26 mouse cellular contexts compared by ENCODE assay signal in the genomic region with DNA sequence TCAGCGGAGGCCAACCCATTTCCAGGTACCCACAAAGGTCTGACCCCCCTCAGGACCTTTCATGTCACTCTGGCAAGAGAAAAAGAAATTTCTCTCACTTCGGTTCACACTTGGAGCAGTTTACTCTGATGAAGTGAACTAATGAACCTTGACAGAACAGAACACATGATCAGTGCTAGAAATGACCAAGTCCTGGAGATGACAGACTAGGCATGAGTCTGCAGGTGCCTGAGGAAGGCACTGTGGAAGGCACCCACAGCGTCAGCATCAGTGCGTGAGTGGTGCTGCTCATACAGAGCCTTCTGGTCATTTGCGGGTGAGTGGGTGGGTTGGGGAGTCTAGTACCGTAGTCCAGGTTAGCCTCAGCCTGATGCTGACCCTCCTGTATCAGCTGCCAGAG. TPM values are rescaled to one million over a fixed set of nuclear protein-coding genes. Genes with fewer than 3 reads are reported as not detected.
A peak's percentile ranks its signal among the peaks of the same experiment; 100 is the strongest.
DNase-seq lines count a peak whose midpoint lies in the region; ATAC-seq and TF ChIP-seq lines count a peak whose summit lies in the region.
"Had no signal": no experiment of that assay in that cellular context is flagged by ENCODE, and none has a peak within 500 bp of the region (broad histone marks: within the 10 kb centered on the region; RNA-seq: fewer than 3 reads in every experiment).

No protein-coding gene starts in this region.

- no peak for DNase-seq in heart, adult 2 months
- DNase-seq in heart, adult 8-10 months (ENCODE audit: low spot score) = no peak
- DNase-seq in heart, adult 9 months (ENCODE audit: low spot score in 2 of 2) = no peak
- DNase-seq in heart, postnatal 0 days (ENCODE audit: low spot score) = no peak
- DNase-seq in heart, adult 18-20 months = no peak
- no peak for DNase-seq in layer of hippocampus, adult 2 months (ENCODE audit: low spot score in 2 of 2)
- no peak for DNase-seq in layer of hippocampus, adult 11-12 months (ENCODE audit: low spot score)
- DNase-seq: adrenal gland, adult 2 months; adrenal gland, postnatal 10 days; adrenal gland, postnatal 25 days; B cell, adult 2 months; cerebellum, adult 11 months; cerebellum, adult 18-20 months; cerebellum, adult 8-10 months; cerebellum, adult 9-11 months; cerebellum, postnatal 14 days; cerebellum, postnatal 36 days; embryo, embryonic 11 days had no signal

- H3K4me1 ChIP-seq in heart, adult 2 months (ENCODE audit: control insufficient read depth, insufficient read depth, low read length) = peaks cover 1% of the 10 kb centered on the region; the same call in 1 of the 2 replicates
- H3K4me1 ChIP-seq in heart, embryonic 13.5 days = peaks cover 27% of the 10 kb centered on the region
- peaks cover 20% of the 10 kb centered on the region; the same call in 1 of the 2 replicates for H3K4me1 ChIP-seq in heart, postnatal 0 days (ENCODE audit: control insufficient read depth, insufficient read depth)
- H3K4me1 ChIP-seq: embryonic facial prominence, embryonic 13.5 days; forebrain, embryonic 10.5 days; forebrain, embryonic 12.5 days had no signal

- no peak for TF ChIP-seq CTCF in heart, adult 2 months (IDR thresholded peaks at IDR 0.05)
- TF ChIP-seq CTCF in heart, postnatal 0 days (IDR thresholded peaks at IDR 0.05; ENCODE audit: low read depth) = no peak
- TF ChIP-seq CTCF in layer of hippocampus, adult 2 months (conservative IDR thresholded peaks at IDR 0.05) = no peak

- intact Hi-C loops in heart, adult 2 months (cut with DNase I) = loop anchor here (2.0 kb wide), 1 partner anchor 19 kb away; no protein-coding TSS in a partner anchor

- H3K9me3 ChIP-seq in heart, embryonic 13.5 days = no peaks in the 10 kb centered on the region
- H3K9me3 ChIP-seq in heart, postnatal 0 days (replicated peaks; ENCODE audit: control insufficient read depth, low read length) = no peaks in the 10 kb centered on the region
- H3K9me3 ChIP-seq: embryonic facial prominence, embryonic 13.5 days; embryonic facial prominence, embryonic 15.5 days; forebrain, embryonic 10.5 days; forebrain, embryonic 12.5 days had no signal

- H3K27me3 ChIP-seq in heart, adult 2 months (ENCODE audit: control insufficient read depth, insufficient read depth, low read length) = no peaks in the 10 kb centered on the region
- no peaks in the 10 kb centered on the region for H3K27me3 ChIP-seq in heart, embryonic 13.5 days (replicated peaks)
- no peaks in the 10 kb centered on the region for H3K27me3 ChIP-seq in heart, postnatal 0 days (ENCODE audit: control insufficient read depth, insufficient read depth, low read length)
- H3K27me3 ChIP-seq: embryonic facial prominence, embryonic 13.5 days; embryonic facial prominence, embryonic 15.5 days; forebrain, embryonic 12.5 days had no signal

- no peaks in the 10 kb centered on the region for H3K79me2 ChIP-seq in heart, adult 2 months (replicated peaks; ENCODE audit: control insufficient read depth, insufficient read depth, low read length)

- no peak for TF ChIP-seq EP300 in heart, adult 2 months (IDR thresholded peaks at IDR 0.05; ENCODE audit: insufficient read depth, low read depth, low read length)
- no peak for TF ChIP-seq EP300 in heart, postnatal 0 days (IDR thresholded peaks at IDR 0.05; ENCODE audit: low read depth)

- peak overlapping the region; percentile 86 for H3K27ac ChIP-seq in heart, adult 2 months
- peak overlapping the region; percentile 87 for H3K27ac ChIP-seq in heart, embryonic 13.5 days (replicated peaks)
- H3K27ac ChIP-seq in heart, postnatal 0 days (ENCODE audit: low read depth) = peak overlapping the region; percentile 89; the same call in 1 of the 2 replicates
- H3K27ac ChIP-seq in layer of hippocampus, adult 2 months = peak overlapping the region; percentile 55; the same call in 1 of the 2 replicates
- H3K27ac ChIP-seq: embryonic facial prominence, embryonic 13.5 days; forebrain, embryonic 10.5 days; forebrain, embryonic 12.5 days had no signal

- H3K4me3 ChIP-seq in heart, adult 2 months = no peak overlapping the region
- no peak overlapping the region for H3K4me3 ChIP-seq in heart, embryonic 13.5 days
- H3K4me3 ChIP-seq in heart, postnatal 0 days (ENCODE audit: low read depth, low read length) = no peak overlapping the region
- H3K4me3 ChIP-seq in layer of hippocampus, adult 2 months = no peak overlapping the region
- H3K4me3 ChIP-seq: embryonic facial prominence, embryonic 13.5 days; embryonic facial prominence, embryonic 15.5 days; erythroblast, embryonic 14.5 days; forebrain, embryonic 10.5 days; forebrain, embryonic 12.5 days had no signal

- no peak for ATAC-seq in heart, embryonic 13.5 days (ENCODE audit: extremely low read depth, insufficient number of reproducible peaks, low FRiP score, low TSS enrichment)
- ATAC-seq in heart, postnatal 0 days (ENCODE audit: insufficient read depth, low read depth) = no peak
- ATAC-seq: CD4-positive, CD25-positive, alpha-beta regulatory T cell, adult 4 months; forebrain, embryonic 14.5 days had no signal

- no peak overlapping the region for H3K4me2 ChIP-seq in heart, embryonic 13.5 days
- no peak overlapping the region for H3K4me2 ChIP-seq in heart, postnatal 0 days (ENCODE audit: low read depth, low read length)
- H3K4me2 ChIP-seq: embryonic facial prominence, embryonic 13.5 days; embryonic facial prominence, embryonic 15.5 days; forebrain, embryonic 12.5 days had no signal

- no peak for TF ChIP-seq POLR2A in heart, adult 2 months (IDR thresholded peaks at IDR 0.05; ENCODE audit: insufficient read depth, low read depth, low read length)

- H3K9ac ChIP-seq in heart, adult 2 months (ENCODE audit: low read depth, low read length) = no peak overlapping the region
- no peak overlapping the region for H3K9ac ChIP-seq in heart, embryonic 13.5 days
- no peak overlapping the region for H3K9ac ChIP-seq in heart, postnatal 0 days (replicated peaks; ENCODE audit: low read depth, low read length)
- H3K9ac ChIP-seq: embryonic facial prominence, embryonic 13.5 days; embryonic facial prominence, embryonic 15.5 days; forebrain, embryonic 12.5 days had no signal

- 90% methylated on average over 6 of the region's 6 CpGs for WGBS in heart, adult 2 months
- 91% methylated on average over 6 of the region's 6 CpGs for WGBS in heart, embryonic 13.5 days
- 84% methylated on average over 6 of the region's 6 CpGs for WGBS in heart, postnatal 0 days

- no peaks in the 10 kb centered on the region for H3K36me3 ChIP-seq in heart, adult 2 months (ENCODE audit: control insufficient read depth, insufficient read depth, low read length)
- 0 out of 2 replicates have a peak, but pooled peaks cover 3% of the 10 kb centered on the region for H3K36me3 ChIP-seq in heart, embryonic 13.5 days
- no peaks in the 10 kb centered on the region for H3K36me3 ChIP-seq in heart, postnatal 0 days (replicated peaks; ENCODE audit: control insufficient read depth, insufficient read depth, low read length)
- H3K36me3 ChIP-seq: embryonic facial prominence, embryonic 15.5 days had no signal

RNA-seq across cellular contexts. Expression of gene Mrpl33, which starts 49.1 kb away (rescaled TPM):
- 100 to 1,000 TPM; 281 to 332 TPM for total RNA-seq in heart, adult 2 months (2021)
- polyA plus RNA-seq in heart, adult 2 months (2012; rRNA removed) = 47.7 and 66.6 TPM in 2 replicates
- total RNA-seq in heart, adult 8-10 months (2022) = 100 to 1,000 TPM; 306 to 352 (median 322) TPM
- polyA plus RNA-seq in heart, embryonic 13.5 days (2015; fragmentation: Nextera tagmentation; extraction: Ambion mirVana) = 381 and 421 TPM in 2 replicates
- 272 and 275 TPM in 2 replicates for total RNA-seq in heart, postnatal 0 days (2014; rRNA removed; ENCODE audit: low replicate concordance)
- polyA plus RNA-seq in heart, postnatal 0 days (2015; fragmentation: Nextera tagmentation; extraction: Ambion mirVana) = 627 and 634 TPM in 2 replicates
- 100 to 1,000 TPM; 322 to 333 TPM for total RNA-seq in heart, adult 18-20 months (2021)
- 10 to 100 TPM; 82.1 to 99.8 TPM for total RNA-seq in layer of hippocampus, adult 2 months (2021)

RNA-seq across cellular contexts. Expression of gene Rbks, which starts 51.6 kb away (rescaled TPM):
- 1 to 10 TPM; 4.3 to 4.4 TPM for total RNA-seq in heart, adult 2 months (2021)
- 2.3 and 2.7 TPM in 2 replicates for polyA plus RNA-seq in heart, adult 2 months (2012; rRNA removed)
- 1 to 10 TPM; 3.5 to 5.3 (median 4.3) TPM for total RNA-seq in heart, adult 8-10 months (2022)
- 3.7 and 4.1 TPM in 2 replicates for polyA plus RNA-seq in heart, embryonic 13.5 days (2015; fragmentation: Nextera tagmentation; extraction: Ambion mirVana)
- 0.53 and 0.58 TPM in 2 replicates for total RNA-seq in heart, postnatal 0 days (2014; rRNA removed; ENCODE audit: low replicate concordance)
- 9.1 and 9.4 TPM in 2 replicates for polyA plus RNA-seq in heart, postnatal 0 days (2015; fragmentation: Nextera tagmentation; extraction: Ambion mirVana)
- 1 to 10 TPM; 3.5 to 4.1 TPM for total RNA-seq in heart, adult 18-20 months (2021)
- 1 to 10 TPM; 4.0 to 4.4 TPM for total RNA-seq in layer of hippocampus, adult 2 months (2021)

RNA-seq across cellular contexts. Expression of gene Babam2, which starts 51.7 kb away (rescaled TPM):
- 10 to 100 TPM; 28.4 to 32.9 TPM for total RNA-seq in heart, adult 2 months (2021)
- polyA plus RNA-seq in heart, adult 2 months (2012; rRNA removed) = 25.2 and 34.4 TPM in 2 replicates
- total RNA-seq in heart, adult 8-10 months (2022) = 10 to 100 TPM; 31.2 to 35.8 (median 35.0) TPM
- 43.3 and 63.5 TPM in 2 replicates for polyA plus RNA-seq in heart, embryonic 13.5 days (2015; fragmentation: Nextera tagmentation; extraction: Ambion mirVana)
- total RNA-seq in heart, postnatal 0 days (2014; rRNA removed; ENCODE audit: low replicate concordance) = 46.5 and 51.3 TPM in 2 replicates
- polyA plus RNA-seq in heart, postnatal 0 days (2015; fragmentation: Nextera tagmentation; extraction: Ambion mirVana) = 39.1 and 39.5 TPM in 2 replicates
- total RNA-seq in heart, adult 18-20 months (2021) = 10 to 100 TPM; 31.5 to 37.7 TPM
- 10 to 100 TPM; 49.3 to 50.4 TPM for total RNA-seq in layer of hippocampus, adult 2 months (2021)
